Mouse (Mus musculus) embryonic fibroblast, embryonic 13.5 days (primary cell): ENCODE measurements around the gene Gnb1. TPM values are rescaled to one million over a fixed set of nuclear protein-coding genes. Genes with fewer than 3 reads are reported as not detected.

Experiments used
- H3K27ac ChIP-seq: 2 replicates; pipeline ENCODE4 v1.5.1; 2012; ENCODE audit warnings: low read length, control low read depth, inconsistent platforms; ENCODE audit not compliant: insufficient read depth
- H3K4me1 ChIP-seq: 2 replicates; pipeline ENCODE4 v1.6.1; 2011; ENCODE audit warnings: low read length; ENCODE audit not compliant: control insufficient read depth, insufficient read depth
- H3K4me3 ChIP-seq: 2 replicates; pipeline ENCODE4 v1.5.1; 2011; ENCODE audit warnings: mild to moderate bottlenecking, control low read depth, low read length; ENCODE audit not compliant: insufficient read depth
- CTCF ChIP-seq: IDR thresholded peaks from 2 replicates; pipeline ENCODE4 v1.5.1; 2011; ENCODE audit warnings: mild to moderate bottlenecking, control low read depth, low read length, moderate library complexity, borderline replicate concordance; ENCODE audit not compliant: insufficient read depth
- POLR2A ChIP-seq: IDR thresholded peaks from 2 replicates; pipeline ENCODE4 v1.6.1; 2011; ENCODE audit warnings: low read depth, mild to moderate bottlenecking, control low read depth, low read length, moderate library complexity
- polyA plus RNA-seq: library from polyadenylated mRNA; stranded (reverse); fragments of >200 nt; gene quantifications from 2 replicates; pipeline ENCODE4 v1.2.4, GENCODE M21; 2011; ENCODE audit warnings: low read depth; ENCODE audit not compliant: missing spikeins, insufficient read length

The Gnb1 gene
- polyA plus RNA-seq, 1 experiment: 532 TPM

- Histone ChIP-seq H3K27ac (no peak overlapping the region), H3K4me3 (no peak overlapping the region), H3K4me1 (no peaks in the 10 kb centered on the region)
- TF ChIP-seq CTCF (no peak), POLR2A (no peak)
Observed at GRCm38 (mm10) chr4:155591012-155591719, 100.0 kb downstream of the Gnb1 start.

- no peaks in the 10 kb centered on the region for H3K4me1 ChIP-seq
- no peak overlapping the region for H3K4me3 ChIP-seq
- H3K27ac ChIP-seq: no peak overlapping the region
- no peak for TF ChIP-seq POLR2A
- no peak for TF ChIP-seq CTCF
Observed at GRCm38 (mm10) chr4:155593780-155594179, 102.6 kb downstream of the Gnb1 start.

DNA sequence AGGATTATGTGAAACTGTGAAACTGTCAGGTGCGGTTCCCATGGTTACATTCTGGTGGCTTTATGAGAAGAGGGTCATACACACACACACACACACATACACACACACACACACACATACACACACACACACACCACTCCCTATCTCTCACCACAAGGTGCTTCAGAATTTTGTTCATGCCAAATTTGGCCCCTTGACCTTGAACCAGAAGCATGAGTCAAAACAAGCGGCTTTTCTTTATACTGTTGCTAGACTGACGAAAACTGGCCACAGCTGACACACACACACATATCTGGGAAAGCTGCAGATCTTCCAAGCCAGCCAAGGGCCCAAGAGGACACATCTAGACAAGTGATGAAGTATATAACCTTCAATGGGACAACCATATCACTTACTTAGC, 104.6 kb downstream of the Gnb1 start:
- H3K4me1 ChIP-seq: no peaks in the 10 kb centered on the region
- TF ChIP-seq CTCF: no peak
- no peak for TF ChIP-seq POLR2A
- H3K4me3 ChIP-seq: no peak overlapping the region
- H3K27ac ChIP-seq: no peak overlapping the region

DNA sequence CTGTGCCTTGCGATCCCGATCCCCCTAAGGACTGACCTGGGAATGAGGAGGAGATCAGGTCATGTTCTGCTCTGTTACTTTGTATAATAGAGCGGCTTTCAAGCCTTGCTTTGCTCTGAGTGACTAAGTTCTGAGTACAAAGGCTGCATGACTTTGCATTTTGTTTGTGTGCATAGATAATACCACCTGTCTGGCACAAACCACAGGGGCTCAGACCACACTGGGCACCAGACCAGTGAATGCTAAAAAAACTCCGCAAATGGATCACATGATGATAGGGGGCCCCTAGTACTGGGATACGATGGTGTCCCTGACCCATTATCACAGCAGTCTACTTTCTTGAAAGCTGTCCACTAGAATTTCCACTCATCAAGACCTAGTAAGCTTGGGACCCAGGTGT, 105.4 kb downstream of the Gnb1 start:
- Histone ChIP-seq H3K4me3 (no peak overlapping the region), H3K27ac (no peak overlapping the region), H3K4me1 (no peaks in the 10 kb centered on the region)
- TF ChIP-seq POLR2A: no peak
- no peak for TF ChIP-seq CTCF

DNA sequence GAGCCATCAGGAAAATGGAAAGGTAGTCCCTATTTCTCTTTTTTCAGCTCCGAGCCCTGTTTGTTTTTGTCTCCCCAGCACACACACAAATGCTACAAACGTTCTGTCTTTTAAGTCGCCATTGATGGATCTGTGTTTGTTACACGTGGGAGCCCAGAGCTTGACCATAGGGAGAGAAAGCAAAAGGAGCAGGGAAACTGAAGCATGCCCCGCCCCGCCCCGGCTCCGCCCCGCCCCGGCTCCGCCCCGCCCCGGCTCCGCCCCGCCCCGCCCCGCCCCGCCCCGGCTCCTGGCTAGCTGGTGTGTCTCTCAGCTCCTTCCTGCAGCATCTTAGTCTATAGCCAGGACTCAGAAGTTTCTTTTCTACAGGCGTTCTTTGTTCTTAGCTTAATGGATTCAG, 107.4 kb downstream of the Gnb1 start:
- H3K4me3 ChIP-seq: no peak overlapping the region
- no peaks in the 10 kb centered on the region; the same call in none of the 2 replicates for H3K4me1 ChIP-seq
- TF ChIP-seq CTCF (no peak), POLR2A (no peak)
- H3K27ac ChIP-seq: no peak overlapping the region

- Histone ChIP-seq H3K4me1 (no peaks in the 10 kb centered on the region; the same call in none of the 2 replicates), H3K27ac (peak overlapping the region; percentile 72; the same call in 1 of the 2 replicates), H3K4me3 (peak overlapping the region; percentile 54)
- no peak for TF ChIP-seq POLR2A
- no peak for TF ChIP-seq CTCF
Observed at GRCm38 (mm10) chr4:155599901-155600825, 109.0 kb downstream of the Gnb1 start.

GRCm38 (mm10) chr4:155601091-155601996, 110.2 kb downstream of the Gnb1 start, which contains the start of gene Slc35e2:
Gene Slc35e2 (plus strand): TSS chr4:155601416.
- no peaks in the 10 kb centered on the region; the same call in none of the 2 replicates for H3K4me1 ChIP-seq
- H3K4me3 ChIP-seq: peak within 1 kb of the TSS; percentile 79
- TF ChIP-seq POLR2A (peak; percentile 88), CTCF (no peak)
- H3K27ac ChIP-seq: peak within 1 kb of the TSS; percentile 88

DNA sequence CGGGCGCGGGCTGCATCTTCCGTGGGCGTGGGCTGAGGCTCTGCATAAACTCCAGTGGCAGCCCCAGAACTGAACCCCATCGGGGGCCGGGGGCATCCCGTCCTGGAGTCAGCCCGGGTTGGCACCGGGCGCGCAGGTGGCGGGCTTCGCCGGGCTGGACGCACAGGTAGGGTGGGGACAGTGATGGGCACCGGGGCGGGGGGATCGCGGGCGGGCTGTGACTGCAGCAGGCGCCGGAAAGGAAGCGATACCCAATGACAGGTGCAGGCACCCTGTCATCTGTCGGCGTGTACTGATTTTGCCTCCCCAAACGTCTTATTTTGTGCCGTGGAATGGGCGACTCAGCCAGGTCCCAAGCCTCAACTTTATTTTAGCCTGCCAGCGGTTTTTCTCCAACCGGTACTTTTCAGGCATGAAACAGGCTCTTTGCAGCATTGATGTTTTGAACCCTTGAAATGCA, 110.9 kb downstream of the Gnb1 start:
- H3K27ac ChIP-seq: no peak overlapping the region
- no peak; the same call in 1 of the 2 replicates for TF ChIP-seq POLR2A
- no peak for TF ChIP-seq CTCF
- H3K4me1 ChIP-seq: no peaks in the 10 kb centered on the region; the same call in none of the 2 replicates
- H3K4me3 ChIP-seq: peak overlapping the region; percentile 79

DNA sequence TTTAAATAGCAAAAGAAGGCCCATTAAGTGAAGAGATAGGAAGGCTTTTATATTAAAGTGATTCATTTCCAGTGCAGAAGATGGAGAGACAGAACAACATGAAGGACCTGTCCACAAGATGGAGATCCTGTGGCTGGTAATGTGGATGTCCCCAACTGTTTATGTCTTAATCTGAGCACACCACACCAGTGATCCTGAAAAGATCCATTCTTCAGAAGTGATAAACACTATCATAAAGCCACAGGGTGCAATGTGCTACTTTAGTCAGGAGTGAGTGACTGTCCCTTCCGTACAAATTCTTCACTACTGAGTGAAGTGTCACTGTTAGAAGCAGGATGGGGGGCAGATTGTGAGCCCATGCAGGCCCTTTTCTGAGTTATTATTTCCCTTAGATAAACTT, 111.6 kb downstream of the Gnb1 start:
- Histone ChIP-seq H3K4me3 (peak overlapping the region; percentile 79), H3K4me1 (no peaks in the 10 kb centered on the region; the same call in none of the 2 replicates), H3K27ac (no peak overlapping the region)
- no peak for TF ChIP-seq CTCF
- TF ChIP-seq POLR2A: no peak
